Mouse (Mus musculus) heart, adult 2 months (tissue): ENCODE measurements at regions not wholly inside any gene's neighbourhood (a gene's known extent, or its start where the extent isn't known, plus 50 kb on each side); places are given as distances from the start of the nearest gene placed in this dataset.

Source experiments
- CTCF ChIP-seq: fragments of 200-600 bp; IDR thresholded peaks from 2 replicates; pipeline ENCODE4 v1.8.1; 2022; ENCODE audit warnings: antibody characterized with exemption, mild to moderate bottlenecking, moderate library complexity
- EP300 ChIP-seq: fragments of 200-500 bp; IDR thresholded peaks from 2 replicates; pipeline ENCODE4 v1.6.1; 2011; ENCODE audit warnings: low read depth, low read length, control low read depth; ENCODE audit not compliant: insufficient read depth
- POLR2A ChIP-seq: fragments of 200-500 bp; IDR thresholded peaks from 2 replicates; pipeline ENCODE4 v1.6.1; 2011; ENCODE audit warnings: mild to moderate bottlenecking, low read depth, low read length, control low read depth; ENCODE audit not compliant: insufficient read depth

GRCm38 (mm10) chr2:178674621-178675020 is 244.3 kb downstream of the Cdh26 start:
- TF ChIP-seq EP300 (no peak), POLR2A (no peak), CTCF (no peak)
